Mouse (Mus musculus): ENCODE measurements around the gene Slc22a4.

Gene Slc22a4

DNA sequence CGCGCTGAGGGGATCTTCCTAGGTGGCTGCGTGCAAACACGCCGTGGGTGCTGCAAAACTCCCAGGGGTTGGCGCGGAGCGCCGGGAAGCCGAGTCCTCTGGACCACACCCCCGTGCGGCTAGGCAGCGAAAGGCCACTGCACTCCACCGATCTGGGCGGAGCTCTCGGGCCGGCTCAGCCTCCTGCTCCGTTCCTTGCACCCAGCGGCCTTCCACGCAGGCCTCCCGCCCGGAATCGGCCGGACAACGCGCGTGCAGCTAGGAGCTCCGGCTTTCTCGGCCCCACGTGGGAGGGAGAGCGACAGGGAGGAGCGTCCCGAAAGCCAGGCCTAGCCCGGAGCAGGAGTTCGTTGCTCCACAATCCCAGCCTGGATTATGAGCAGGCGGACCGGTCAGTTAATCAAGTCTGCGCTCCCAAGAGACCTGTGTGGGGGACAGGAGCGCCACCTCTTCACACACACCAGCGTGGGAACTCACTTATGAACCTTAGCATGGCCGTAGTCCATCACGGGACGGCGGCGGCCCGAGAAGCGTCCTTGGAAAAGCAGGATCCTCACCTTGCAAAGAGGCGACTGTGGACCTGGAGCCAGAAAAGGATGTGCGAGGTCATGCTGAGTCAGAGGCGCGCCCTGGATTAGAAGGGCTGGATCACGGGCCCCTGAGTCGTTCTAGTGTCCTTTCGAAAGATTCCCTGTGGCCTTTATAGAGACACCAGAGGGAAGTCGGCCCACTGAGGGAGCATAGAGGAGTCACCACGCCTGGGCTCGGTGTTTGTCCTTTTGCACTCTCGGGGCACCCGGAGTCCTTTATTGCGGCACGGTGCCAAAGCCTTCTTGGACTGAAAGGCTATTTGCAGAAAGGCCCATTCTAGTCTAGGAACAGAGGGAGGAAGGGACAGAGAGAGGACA is at the start of gene Slc22a4:
Slc22a4 (minus strand) TSS at position 47 of the 908 bp plus-strand sequence.
- DNase-seq (ENCODE audit: inconsistent age in 2 of 2, low spot score in 1 of 2) = peak; percentile 91 to 96

DNA sequence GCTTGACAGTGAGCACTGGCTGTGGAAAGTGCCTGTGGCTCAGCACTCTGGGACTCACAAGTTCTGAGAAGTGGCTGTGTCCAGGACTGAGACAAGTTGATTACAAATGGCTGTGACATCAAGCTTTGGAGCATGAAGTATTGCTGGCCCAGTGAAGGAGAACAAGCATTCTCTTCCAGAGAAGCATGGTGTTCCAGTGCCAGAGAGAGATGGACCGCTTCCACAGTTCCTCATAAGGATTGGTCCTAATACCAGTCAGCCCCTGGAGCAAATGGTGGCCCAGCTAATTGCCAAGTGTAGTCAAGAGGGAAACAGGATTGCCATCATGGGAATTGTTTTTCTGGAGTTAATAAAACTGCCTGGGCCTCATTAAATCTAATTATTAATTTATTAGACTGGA is 48.2 kb upstream of the Slc22a4 start:
- peak; percentile 8 to 36 for DNase-seq (ENCODE audit: inconsistent age in 2 of 2, low spot score in 1 of 2)

DNA sequence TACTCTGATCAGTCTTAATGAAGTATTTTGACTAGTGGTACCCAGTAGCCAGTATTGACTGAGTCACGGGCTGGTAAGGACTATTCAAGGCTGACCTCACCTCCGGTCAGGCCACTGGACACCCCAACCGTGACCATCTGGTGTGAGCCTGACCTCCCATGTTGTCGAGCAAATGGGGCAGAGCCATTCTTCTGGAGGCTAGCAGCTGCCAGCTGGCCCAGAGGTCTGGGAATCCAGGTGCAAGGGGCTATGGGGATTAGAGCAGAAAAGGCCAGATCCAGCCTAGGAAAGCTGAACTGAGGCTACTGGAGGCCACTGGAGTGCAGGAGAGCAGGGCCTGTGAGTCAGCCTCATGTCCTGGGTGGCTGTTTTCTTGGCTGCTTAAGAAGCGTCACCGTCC is 47.5 kb upstream of the Slc22a4 start:
- peak in 1 of 2 experiments; percentile 36 for DNase-seq (ENCODE audit: inconsistent age in 2 of 2, low spot score in 1 of 2)

DNA sequence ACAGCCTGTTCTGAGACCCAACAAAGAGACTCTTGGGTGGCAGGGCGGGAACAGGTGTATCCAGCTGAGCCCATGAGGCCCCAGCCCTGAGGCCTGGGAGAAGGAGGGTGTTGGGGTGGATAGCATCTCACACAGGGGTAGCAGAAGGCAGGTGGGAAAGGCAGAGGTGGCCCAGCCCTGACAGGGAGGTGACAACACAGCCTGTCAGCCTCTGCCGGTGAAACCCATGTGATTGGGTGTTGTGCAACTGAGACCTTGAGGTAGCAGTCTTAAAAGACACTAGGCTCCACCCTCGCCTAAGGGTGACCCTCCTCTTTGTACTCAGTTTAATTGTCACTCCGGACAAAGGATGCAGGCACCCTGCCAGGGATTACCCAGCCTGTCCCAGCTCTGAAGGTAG is 45.4 kb upstream of the Slc22a4 start:
- peak; percentile 29 to 69 for DNase-seq (ENCODE audit: inconsistent age in 2 of 2, low spot score in 1 of 2)

DNA sequence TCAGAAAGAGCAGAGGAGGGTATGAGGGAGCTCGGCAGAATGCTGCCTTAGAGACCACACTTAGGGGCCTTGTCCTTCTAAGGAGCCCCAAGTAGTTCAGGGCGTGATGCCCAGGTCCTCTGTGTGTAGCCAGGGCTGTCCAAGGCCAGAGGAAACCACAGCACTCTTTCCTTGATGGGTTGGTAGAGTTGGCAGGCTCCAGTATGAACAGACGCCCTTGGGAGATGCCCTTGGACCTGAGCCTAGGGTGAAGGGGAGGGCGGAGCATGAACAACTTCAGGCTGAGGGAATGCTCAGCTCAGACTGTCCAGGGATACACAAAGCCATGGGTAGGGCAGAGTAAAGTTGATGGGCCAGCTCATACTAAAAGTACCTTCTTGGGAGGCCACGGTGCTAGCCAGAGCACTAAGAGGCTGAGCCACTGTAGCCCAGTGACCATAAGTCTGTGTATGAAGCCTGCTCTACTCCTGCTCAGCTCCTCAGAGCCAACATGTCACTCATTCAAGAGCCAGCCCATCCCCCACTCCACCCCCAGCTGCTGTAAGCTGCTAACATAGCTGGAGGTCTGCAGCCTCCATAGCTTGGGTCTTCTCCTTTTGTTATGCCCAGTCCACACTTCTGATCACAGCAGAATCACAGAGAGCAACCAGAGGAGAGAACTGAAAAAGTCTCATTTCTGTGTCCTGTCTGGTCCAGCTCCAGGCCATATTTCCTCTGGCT is 44.0 kb upstream of the Slc22a4 start:
- DNase-seq (ENCODE audit: inconsistent age in 2 of 2, low spot score in 1 of 2) = peak; percentile 88 to 95

DNA sequence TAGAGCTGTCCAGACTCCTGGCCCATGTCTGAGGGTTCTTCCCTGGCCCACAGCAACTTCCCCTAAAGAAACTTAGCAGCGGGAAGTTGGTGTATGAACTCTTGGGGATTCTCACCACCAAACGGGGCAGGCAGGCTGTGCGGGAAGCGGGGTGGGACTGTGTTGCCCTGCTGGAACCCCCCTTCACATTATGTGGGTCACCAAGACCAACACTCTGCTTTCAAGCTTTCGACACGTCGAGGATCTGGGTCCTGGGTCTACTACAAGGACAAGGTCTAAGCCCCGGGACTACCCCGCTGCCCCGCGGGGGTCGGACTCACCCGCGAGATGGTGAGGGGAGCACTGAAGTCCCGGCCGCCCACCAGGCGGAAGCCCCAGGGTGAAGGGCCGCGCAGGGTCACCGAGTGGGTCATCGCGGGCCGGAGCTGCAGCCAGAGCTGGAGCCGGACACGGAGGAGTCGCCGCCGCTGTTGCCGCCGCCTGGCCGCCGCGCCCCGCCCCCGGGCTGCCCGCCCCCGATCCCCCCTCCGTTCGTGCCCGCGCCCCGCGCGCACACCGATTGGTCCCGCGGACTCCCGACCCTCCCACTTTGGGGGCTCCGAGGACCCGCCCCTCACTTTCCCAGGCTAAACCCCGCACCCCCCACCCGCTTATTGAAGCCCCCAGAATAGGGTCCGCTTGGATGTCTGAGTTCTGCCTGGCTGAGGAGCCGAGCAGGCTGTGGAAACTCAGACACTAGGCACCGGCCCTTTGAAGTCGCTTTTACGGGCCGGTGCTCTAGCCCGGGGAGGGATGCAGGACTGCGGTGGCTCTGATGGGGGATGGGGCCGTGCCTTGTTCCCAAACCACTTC is 40.9 kb upstream of the Slc22a4 start, which contains the start of gene Pdlim4:
Pdlim4 (minus strand) TSS at position 495 of the 852 bp plus-strand sequence.
- DNase-seq (ENCODE audit: inconsistent age in 2 of 2, low spot score in 1 of 2) = peak; percentile 62 to 72

DNA sequence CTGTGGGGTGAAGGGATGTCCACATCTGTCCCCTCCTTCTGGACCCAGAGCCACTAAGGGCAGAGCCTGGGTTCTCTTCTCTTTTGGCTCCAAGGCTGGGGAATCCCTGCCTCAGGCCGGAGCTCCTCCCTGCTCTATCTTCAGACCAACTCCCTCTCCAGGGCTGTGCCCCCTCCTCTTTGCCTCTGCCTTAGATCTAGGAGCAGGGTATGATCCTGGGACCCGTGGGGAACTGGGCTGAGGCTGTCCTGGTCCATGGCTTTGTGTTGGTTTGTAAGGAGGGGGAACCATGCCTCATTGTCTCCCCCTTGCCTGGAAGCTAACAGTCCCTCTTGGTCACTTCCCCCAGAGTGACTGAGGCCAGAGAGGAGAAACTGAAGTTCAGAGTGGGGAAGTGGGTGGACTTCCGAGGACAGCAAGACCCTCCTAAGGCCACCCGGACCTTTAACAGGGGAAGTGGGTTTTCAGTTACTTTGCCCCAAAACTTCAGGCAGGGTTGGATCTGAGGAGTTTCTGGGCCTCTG is 40.2 kb upstream of the Slc22a4 start:
- DNase-seq (ENCODE audit: inconsistent age in 2 of 2, low spot score in 1 of 2) = peak; percentile 9 to 44

DNA sequence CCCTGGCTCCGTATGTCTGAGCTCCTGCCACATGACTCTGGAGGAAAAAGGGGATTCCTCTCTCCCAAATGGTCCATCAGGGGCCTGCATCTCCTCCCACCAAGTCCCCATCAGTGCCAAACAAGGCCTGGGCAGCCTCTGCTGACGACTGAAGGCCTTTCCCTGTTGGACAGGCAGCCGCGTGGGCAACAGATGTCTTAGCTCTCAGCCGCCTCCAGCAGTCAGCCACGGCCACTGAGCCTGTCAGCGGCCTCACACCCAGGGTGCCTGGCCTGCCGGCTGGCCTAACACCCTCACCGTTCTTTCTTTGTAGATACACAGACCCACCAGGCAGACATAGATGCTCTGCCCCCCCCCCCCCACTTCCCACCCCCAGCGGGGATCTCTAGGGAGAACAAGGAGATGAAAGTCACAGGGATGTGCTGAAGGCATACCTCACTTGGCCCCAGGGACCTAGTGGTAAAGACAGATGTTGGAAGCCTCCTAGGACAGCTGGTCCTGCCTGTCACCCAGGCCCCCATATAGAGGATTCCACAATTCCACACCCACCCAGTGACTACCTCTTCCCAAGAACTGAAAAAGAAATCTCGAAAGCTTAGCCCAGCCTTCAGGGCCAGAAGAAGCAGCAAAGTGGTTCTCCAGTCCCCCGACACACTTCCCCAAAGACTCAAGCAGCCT is 39.6 kb upstream of the Slc22a4 start:
- DNase-seq (ENCODE audit: inconsistent age in 2 of 2, low spot score in 1 of 2) = peak; percentile 6 to 28

DNA sequence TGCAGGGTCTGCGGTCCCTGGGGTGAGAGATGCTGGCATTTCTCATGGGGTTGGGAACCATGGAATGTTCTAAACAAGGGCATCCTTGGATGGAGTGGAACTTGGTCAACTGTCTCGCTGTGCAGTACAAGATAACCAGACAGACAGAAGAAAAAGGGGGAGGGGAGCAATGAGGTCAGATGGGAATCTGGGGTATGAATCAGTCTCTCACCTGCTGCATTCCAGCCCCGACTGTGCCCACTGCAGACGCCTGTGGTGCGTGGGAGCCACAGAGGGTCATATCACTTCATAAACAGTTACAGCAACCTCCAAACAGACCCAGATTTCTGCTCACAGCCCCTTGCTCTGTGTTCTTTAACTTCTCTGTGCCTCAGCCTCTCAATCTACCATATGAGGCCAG is 38.5 kb upstream of the Slc22a4 start:
- peak in 1 of 2 experiments; percentile 4 for DNase-seq (ENCODE audit: inconsistent age in 2 of 2, low spot score in 1 of 2)

DNA sequence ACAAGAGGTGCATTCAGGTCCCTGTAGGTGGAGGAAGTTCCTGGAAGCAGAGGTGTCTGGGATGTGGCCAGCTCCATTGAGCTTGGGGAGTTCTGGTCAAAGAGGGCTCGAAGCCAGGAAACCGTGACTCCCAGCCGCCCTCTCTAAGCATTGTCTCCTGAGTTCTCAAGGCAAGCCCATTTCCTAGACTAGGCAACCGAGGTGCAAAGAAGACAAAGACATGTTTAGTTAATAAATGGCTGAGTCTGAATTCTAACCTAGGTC is 38.0 kb upstream of the Slc22a4 start:
- no peak for DNase-seq (ENCODE audit: inconsistent age in 2 of 2, low spot score in 1 of 2)

DNA sequence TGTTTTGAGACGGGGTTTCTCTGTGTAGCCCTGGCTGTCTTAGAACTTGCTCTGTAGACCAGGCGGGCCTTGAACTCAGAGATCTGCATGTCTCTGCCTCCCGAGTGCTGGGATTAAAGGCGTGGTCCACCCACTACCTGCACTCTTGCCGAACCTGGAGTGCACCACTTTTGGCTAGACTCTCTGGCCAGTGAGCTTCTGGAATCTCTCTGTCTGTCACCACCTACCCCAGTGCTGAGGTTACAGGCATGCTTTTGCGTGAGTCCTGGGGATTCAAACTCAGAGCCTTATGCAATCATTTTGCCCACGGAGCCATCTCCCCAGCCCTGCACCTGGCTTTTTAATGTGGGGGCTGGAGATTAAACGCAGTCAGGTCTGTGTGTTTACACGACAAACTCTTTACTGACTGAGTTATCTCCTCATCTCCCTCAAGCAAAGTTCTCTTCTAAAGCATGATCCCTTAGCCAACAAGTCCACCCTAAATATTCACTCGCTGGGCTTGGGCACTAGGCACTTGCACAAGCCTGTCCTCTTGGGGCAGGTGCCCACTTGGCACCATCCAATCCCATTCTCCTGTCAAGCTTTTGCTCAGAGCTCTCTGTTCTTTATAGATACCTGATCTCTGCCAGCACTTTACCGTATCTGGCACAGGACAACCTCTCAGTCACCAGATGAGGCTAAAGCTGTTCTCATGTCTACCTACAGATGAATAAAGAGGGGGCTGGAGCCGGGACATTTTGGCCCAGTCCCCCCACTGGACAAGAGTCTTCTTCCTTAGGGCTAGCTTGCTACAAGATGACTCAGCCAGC is 37.4 kb upstream of the Slc22a4 start:
- DNase-seq (ENCODE audit: inconsistent age in 2 of 2, low spot score in 1 of 2) = peak; percentile 9 to 39

DNA sequence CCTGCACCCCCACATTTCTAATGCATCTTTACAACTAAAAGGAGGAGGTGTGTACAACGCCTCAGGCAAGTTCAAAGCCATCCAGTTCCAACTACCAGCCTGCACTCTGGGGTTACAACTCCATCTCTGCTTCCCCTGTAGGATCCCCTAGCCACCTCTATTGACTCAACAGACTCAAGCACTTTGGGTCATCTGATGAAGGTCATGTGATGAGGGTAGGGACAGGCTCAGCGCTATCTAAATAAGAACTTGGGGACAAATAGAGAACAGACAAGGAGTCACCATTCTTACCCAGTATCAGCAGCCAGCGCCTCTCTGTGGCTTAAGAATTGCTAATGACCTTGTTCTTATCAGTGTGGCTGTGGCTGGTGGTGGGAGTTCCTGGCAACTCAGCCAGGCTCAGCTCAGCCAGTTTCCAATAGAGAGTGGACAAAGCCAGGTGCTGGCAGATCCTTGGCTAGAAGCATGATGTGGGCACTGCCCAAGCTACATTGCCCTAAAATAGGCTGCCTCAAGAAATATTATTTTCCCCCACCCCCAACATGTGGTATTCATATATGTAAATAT is 36.6 kb upstream of the Slc22a4 start:
- peak; percentile 31 to 62 for DNase-seq (ENCODE audit: inconsistent age in 2 of 2, low spot score in 1 of 2)

DNA sequence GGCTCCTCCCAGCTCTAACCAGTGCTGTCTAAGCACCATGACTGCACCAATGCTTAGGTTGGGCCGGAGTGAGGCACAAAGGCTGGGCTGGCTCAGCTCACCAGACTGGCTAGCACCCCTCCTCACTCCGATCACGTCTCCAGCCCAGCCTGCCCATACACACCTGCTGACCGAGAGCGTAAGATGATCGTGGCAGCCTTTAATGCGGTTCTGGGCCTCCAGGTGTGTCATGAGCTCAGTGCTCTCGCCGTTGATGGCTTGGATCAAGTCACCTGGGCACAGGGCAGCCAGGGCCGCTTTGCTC is 35.5 kb upstream of the Slc22a4 start:
- peak; percentile 13 to 28 for DNase-seq (ENCODE audit: inconsistent age in 2 of 2, low spot score in 1 of 2)

DNA sequence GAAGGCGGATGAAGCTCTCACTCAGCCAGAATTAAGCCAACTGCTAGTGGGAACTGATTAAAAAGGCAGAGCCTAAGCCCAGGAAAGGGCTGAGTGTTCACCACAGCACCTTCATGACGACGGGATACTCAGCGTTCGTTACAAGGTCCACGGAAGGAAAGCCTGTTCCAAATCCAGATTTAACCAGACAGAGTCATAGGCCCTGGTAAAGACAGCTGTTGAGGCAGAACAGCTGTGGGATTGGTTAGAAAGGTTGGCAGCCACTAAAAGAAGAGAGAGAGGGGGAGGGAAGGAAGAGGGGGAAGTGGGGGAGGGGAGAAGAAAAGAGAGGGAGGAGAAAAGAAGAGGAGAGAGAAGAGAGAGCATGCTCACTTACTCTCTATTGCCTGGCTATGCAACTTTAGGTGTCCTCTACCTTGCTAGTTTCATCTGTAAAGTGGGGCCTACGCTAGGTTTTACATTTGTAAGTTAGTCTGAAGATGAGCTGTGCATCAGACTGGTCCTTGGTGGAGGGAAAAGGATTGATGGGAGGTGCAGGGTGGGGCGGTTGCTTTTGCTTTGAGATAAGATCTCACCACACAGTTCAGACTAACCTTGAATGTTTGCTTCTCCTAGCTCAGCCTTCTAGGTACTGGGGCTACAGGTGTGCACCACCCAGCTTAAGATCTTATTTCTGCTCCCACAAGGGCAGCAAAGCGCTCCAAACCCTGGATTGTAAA is 35.0 kb upstream of the Slc22a4 start:
- peak; percentile 3 to 36 for DNase-seq (ENCODE audit: inconsistent age in 2 of 2, low spot score in 1 of 2)

DNA sequence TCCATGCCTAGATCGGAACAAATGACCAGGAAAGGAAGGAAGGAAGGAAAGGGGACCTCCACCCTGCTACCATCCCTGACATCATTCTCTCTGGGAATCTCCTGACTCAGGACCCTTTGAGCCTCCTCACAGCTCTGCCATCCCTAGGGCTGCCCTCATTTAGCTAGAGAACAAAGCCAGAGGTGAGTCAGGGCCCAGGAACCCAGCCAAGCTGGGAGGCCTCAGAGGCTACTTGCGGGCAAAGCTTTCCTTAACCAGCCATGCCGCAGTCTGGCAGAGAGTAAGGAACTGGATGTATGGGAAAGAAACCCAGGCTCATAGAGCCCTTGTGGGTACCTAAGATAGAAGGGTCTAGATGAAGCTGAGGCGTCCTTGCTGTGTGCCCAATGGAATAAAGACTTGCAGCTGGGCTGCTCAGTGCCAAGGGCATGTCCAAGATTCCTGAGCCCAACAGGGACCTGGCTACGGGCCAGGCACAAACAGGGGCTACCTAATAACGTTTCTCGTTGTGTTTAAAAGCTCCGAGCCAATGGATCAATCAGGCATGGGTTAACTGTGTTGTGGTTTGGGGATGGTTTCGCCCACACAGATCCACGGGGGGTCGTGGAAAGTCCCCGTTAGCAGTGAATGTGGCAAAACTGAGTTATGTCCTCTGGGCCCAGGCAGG is 34.3 kb upstream of the Slc22a4 start:
- peak; percentile 90 to 96 for DNase-seq (ENCODE audit: inconsistent age in 2 of 2, low spot score in 1 of 2)

DNA sequence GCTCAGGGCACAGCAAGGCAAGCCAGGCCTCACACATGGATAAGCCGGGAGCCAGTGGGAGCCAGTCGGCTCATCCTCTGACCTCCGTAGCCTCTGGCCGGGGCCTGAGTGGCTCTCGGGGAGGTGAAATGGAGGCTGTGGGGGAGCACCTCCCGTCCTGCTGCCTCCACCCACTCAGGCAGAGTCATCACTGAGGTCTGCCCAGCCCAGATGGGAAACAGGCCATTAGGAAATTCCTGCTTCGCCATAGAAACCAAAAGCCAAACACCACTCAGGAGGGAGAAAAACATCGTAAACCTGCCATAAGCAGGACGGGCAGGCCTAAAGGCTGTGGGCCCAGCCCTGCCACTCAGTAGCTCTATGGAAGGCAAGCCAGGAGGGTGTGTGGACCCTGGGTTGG is 32.4 kb upstream of the Slc22a4 start:
- peak; percentile 35 to 69 for DNase-seq (ENCODE audit: inconsistent age in 2 of 2, low spot score in 1 of 2)

DNA sequence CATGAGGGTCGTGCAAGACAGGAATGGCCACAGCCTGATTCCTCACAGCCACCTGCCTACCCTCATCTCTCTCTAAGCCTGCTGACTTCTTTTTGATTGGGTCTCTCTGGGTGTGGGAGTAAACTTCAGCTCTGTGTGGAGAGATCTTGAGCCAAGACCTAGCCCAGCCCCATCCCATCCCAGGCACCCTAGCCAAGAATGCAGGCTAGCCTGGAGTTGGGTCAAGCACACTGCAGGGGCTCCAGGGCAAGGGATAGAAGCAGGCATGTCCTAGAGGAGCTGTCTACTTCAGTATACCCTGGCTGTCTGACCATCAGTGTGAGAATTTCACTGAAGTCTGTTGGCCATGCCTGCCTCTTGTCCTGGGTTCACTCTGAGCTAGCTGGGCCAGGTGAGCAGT is 31.6 kb upstream of the Slc22a4 start:
- DNase-seq (ENCODE audit: inconsistent age in 2 of 2, low spot score in 1 of 2) = peak in 1 of 2 experiments; percentile 8

DNA sequence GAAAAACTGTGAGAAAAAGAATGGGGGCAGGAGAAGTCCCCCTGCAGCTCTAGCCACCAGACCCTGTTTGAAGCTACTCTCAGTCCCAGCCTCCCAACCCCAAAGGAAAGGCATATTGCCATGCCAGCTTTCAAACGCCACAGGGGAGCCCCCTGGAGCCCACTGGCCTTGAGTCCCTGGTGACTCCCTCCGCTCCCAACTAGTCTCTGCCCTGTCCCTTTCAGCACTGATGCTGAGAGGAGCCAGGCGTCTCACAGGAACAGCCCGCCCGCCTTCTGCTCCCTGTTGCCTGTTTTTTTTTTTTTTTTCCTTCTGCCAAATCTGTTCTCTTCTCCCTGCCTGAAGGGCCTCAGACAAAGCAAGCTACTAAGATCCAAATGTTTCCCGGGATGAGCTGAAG is 30.8 kb upstream of the Slc22a4 start:
- DNase-seq (ENCODE audit: inconsistent age in 2 of 2, low spot score in 1 of 2) = peak in 1 of 2 experiments; percentile 7
